Mouse (Mus musculus) right cerebral cortex, adult 18-20 months (tissue): Measurements from ENCODE around the gene Gm20388.

Source experiments
- DNase-seq: peaks from one replicate; pipeline ENCODE4 v3.0.0; 2022; ENCODE audit warnings: mixed read lengths

Gene Gm20388

DNA sequence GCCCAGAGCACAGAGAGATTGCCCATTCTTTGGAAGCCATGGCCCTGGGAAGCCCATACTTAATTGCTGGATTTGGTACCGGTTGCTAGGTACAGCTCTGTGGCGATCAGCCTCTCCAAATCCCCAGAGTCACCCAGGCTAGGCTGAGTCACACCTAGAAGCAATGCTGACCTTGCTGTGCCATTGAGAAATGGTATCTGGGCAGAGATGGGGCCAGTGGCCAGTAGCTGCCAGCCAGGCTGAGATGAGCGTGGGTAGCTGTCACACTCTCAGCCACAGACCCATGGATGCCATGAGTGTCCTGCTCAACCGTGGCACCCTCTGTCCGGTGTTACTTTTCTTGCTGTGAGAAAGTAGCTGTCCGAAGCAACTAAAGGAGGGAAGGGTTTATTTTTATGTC, 2127.4 kb downstream of the Gm20388 start:
- no peak for DNase-seq

GRCm38 (mm10) chr8:122039452-122039851, 2128.8 kb downstream of the Gm20388 start:
- DNase-seq, result no peak

DNA sequence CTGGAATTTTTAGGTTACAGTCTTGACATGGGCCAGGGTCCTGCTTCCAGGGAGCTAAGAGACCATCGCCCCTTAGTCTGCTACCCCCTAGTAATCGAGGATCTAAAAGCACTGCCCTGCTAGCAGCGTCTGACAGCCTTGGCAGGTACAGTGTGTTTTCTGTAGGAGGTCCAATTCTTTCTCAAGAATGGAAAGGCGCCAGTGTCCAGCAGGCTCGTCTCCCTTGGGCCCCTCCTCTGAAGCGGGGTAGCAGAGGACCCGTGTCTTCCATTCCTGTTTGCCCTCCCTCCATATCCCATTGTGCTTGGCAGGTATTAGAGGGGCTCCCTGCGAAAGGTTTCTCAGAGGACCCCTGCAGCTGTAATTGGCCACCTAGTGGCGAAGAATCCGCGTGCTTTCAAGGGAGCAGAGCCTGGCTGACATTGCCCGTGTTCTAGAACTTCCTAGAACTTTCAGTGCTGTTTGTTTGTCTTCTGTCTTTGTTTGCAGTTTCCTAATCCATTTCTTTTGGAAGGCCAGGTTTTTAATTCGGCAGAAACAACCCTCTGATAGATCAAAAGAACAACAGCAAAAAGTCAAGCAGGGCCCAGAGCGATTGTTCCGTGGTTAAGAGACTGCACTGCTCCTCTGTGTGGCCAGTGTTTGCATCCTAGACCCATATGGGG, 2136.7 kb downstream of the Gm20388 start:
- DNase-seq, result no peak

DNA sequence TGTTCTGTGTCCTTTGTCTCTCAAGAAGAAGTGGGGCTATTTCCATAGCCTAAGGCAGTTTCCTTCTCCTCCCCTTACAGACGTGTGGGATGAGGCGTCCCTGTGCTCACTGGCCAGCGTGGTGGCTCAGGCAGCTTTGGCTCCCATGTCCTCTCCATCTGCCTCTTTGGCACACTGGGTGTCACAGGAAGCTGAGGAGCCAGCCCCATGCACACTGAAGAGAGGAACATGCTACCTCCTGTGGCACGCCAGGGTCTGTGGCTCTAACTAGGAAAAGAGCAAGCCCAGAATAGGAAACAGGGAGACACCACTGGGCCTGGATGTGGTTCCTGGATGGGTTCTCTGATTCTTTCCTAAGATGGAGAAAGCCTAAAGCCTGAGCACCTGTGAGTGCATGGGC, 2138.6 kb downstream of the Gm20388 start:
- no peak for DNase-seq

DNA sequence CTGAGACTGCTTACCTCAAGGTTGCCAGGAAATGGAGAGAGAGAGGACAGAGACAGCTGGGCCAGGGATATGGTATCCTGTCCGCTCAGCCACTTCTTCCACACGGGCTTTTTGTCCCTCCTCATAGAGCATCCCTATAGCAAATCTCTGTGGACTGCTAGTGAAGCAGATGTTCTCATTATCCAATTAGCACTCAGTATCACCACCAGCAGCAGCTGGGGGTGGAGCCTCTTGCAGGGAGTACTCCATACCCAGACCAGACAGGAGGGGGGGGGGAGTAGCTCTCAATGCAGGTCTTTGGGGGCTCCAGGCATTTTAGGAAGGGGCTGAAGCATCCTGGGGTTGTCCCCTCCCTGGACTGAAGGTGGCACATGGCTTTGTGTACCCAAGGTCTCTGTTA, 2139.3 kb downstream of the Gm20388 start:
- DNase-seq, result no peak

GRCm38 (mm10) chr8:122050620-122051019, 2140.0 kb downstream of the Gm20388 start:
- DNase-seq, result no peak

DNA sequence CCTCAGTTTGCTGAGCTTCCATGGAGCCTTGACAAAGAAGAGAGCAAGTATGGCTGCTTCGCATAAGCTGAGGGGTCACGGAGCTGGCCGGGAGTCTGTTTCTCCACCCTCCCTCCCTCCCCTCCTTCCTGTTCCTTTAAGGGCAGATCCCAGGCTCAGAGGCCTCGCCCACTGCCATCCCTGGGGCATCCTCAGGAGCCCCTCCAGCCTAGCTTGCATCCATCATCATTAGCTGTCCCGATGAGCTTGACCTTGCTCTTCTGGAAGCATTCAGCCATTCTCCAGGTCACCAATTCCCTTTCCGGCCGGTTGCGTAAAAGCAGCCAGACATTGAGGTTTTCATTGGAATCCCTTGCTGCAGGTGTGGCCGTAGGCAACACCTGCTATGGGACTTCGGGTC, 2144.7 kb downstream of the Gm20388 start:
- no peak for DNase-seq

DNA sequence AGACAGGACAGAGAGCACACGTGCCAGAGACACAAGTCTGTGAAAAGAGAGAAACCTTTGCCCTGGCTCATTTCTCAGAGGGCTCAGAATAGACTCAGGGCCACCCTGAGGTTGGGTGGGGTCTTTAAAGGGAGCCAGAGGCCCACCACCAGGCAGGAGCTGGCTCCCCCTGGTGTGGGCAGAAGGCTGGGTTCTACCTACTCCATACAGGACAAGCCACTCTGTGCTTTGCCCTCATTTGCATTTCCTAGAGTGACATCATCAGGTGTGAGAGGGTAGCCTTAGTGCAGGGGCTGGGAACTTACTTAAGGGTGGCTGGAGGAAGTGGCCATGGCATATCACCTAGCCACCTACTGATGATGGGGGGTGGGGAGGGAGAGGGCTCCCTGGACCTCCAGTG, 2145.5 kb downstream of the Gm20388 start:
- DNase-seq, result no peak

- DNase-seq, result no peak
Observed at GRCm38 (mm10) chr8:122056882-122057281, 2146.2 kb downstream of the Gm20388 start.

GRCm38 (mm10) chr8:122058510-122058909, 2147.9 kb downstream of the Gm20388 start:
- DNase-seq, result no peak

DNA sequence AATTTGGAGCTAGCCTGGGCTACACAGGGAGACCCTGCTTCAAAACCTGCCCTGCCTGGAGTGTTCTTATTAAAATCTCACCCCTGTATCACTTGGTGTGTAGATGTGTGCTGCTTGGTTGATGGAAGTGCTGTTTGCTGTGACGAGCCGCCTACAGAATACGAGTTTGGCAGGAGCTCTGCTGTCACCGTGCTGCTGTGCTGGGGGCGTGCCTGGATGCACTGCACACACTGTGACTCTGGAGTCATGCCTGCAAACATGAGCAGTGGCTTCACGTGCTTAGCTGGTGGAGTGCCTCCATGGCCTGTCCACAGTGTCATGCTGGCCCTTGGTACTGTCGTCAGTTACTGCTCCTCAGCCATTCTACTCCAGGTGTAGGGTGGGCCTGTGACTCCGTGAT, 2148.3 kb downstream of the Gm20388 start:
- peak; percentile 79 for DNase-seq

DNA sequence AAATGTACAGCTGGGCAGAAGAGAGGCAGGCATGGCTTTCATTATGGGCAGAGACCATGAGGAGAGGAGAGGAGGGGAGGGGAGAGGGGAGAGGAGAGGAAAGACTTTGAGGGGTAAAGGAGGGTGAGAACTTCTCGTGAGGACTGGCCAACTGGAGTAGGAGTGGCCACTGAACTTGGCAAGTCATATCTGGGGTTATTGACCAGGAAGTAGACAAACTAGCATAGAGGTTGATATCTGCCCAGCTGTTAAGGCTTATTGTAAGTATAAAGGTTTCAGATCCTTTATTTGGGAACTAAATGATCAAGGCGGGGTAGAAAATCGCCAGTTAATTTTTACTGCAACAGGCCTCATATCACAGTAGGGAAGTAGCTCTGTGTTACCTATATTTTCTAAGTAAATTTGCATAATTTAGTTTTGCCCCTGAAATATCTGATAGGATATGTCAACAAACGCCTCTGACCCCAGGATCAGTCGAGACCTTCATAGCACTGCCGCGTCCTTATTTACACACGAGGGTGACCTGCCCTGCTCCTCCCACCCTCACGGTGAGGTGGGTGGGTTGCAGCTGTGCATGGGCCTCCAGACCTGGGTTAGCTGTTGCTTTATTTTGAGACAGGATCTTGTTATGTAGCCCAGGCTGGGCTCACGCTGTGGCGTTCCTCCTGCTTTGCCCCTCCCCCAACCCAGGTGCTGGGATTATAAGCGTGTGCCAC, 2152.0 kb downstream of the Gm20388 start:
- DNase-seq, result no peak

- DNase-seq, result no peak
Observed at GRCm38 (mm10) chr8:122064353-122064752, 2153.7 kb downstream of the Gm20388 start.

DNA sequence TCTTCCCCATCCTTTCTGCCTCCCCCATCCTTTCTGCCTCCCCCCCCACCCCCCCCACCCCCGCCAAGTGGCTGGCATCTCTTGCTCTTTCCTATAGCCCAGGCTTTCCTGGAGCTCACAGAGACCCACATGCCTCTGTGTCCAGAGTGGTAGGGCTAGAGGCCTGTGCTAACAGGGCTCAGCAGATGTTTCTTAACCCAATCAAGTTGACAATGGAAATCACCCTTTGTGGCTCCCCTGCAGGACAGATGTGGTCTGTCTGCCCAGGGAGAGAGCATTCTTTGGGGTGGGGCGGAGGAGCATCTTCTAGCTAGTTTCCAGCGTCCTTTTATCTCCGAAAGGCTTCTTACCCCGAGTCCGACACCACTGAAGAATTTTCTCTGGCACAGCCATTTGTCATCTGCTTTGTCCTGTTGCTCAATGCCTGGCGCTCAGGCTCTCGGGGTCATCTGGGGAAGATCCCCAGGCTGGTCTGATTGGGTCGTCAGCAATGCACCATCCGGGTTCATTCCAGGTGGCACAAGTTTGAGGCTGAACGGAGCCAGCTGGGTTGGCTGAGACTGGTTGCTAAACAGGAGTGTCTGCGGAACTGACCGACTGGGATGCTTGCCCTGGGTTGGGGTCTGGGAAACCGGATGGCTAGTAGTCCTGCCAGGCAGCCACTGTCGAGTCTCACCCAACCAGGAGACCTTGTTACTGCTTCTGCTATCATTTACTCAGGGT, 2157.3 kb downstream of the Gm20388 start:
- no peak for DNase-seq

DNA sequence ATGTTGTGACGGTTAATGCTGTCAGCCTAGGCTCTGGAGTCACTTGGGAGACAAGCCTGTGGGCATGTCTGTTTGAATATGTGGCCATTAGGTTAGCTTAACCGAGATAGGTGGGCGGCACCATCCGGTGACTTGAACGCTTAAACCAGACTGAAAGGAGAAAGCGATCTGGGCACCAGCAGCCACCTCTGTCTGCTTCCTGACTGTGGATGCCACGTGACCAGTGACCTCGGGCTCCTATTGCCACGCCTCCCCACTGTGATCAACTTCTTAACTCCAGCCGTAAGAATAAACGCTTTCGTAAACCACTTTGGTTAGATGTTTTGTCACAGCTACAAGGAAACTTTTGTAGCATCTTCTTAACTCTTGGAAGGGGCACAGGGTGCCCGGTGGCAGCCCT, 2158.0 kb downstream of the Gm20388 start:
- no peak for DNase-seq

DNA sequence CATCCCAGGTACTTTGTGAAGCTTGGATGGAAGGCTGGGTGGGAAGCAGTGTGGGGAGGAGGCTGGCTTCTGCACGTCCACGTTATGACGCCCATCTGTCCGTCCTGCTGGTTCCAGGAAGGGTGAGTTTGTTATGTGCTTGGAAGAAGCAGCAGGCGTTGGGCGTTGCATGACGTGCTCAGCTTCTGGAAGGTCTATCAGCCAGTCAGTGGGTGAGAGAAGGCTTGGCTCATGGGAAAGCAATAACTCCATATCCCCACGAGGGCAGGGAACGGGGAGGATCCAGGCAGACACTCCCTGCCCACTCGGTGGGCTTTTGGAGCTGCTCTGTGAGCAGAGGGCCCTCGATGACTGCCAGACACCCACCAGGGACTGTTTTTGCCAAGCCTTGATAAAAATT, 2158.6 kb downstream of the Gm20388 start:
- peak; percentile 46 for DNase-seq

DNA sequence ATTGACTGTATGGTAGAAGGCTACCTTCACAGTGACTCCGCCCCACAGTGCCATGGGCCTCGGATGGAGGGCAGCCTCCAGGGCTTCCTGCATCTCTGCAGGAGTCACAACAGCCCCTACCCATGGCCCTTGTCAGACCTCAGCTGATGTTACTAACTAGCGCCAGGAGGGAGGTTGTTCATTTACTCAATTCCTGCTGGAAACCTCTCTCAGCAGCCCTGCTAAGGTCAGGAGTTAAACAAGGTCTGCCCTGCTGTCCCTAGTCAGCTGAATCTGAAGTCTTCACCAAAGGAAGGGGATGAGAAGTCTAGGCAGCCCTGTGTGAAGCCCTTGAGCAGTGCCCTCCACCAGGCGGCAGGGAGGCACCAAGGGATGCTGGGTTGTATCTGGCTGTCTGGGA, 2160.6 kb downstream of the Gm20388 start:
- DNase-seq, result no peak

DNA sequence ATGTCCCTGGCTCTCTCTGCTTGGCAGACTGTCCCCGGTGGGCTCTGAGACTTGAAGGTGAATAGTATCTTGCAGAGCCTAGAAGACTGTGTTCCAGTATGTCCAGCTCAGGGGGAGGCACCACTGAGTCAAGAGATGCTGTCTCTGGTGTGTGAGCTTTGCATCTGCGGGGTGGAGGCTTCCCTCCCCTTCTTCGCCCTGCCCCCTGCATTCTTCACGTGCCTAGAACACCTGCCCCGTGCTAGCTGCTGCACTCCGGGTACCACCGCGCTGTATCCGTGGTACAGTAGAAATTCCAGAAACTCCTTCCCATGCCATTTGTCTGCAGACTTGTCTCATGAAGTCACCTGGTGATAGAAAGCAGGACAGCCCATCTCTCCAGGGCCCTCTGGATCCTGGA, 2163.3 kb downstream of the Gm20388 start:
- no peak for DNase-seq

GRCm38 (mm10) chr8:122074442-122074841, 2163.8 kb downstream of the Gm20388 start:
- no peak for DNase-seq

GRCm38 (mm10) chr8:122074977-122075376, 2164.3 kb downstream of the Gm20388 start:
- DNase-seq, result no peak

DNA sequence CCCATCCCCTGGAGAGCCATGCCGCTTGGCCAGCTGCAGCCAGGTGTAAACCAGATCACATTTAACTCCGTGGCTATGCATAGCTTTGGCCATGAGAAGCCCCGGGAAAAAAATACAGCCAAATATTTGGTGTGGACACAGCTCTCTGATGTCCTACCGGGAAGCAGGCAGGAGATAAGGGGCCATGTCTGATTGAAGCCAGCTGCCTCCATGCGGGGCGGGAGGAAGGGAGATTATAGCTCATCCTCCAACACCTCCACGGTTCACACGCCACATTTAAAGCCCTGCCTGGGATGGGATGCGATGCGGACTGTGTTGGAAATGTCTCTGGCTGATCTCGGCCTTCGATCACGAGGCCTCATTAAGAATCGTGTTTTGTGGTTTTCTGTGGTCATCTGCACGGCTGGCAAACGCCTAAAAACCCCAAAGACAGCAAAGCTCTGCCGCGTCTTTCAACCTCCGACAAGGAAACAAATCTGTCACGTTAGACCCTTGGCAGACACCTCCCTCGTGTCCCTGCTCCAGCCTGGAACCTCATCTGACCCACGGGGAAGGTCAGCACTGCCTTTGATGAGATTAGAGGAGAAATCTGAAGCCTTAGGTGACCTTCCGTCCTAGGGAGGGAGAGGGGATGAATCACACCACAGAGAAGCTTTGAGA, 2165.7 kb downstream of the Gm20388 start:
- no peak for DNase-seq

DNA sequence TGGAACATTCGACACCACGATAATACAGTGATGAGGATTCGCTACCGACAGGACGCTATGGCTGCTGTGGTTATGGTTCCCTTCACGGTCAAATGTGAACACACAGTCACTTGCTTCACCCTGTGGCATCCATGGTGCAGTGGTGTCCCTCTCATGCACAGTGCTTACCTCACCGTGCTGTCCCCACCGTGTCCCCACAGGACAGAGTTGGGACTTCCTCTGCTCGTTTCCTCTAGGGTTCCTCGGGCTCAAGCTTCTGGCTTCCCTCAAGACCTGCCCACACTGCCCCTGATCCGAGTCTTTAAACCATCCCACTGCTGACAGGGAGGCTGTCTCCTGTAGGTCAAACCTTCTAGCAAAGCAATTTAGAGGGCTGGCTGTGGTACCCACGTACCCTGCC, 2167.7 kb downstream of the Gm20388 start:
- no peak for DNase-seq

DNA sequence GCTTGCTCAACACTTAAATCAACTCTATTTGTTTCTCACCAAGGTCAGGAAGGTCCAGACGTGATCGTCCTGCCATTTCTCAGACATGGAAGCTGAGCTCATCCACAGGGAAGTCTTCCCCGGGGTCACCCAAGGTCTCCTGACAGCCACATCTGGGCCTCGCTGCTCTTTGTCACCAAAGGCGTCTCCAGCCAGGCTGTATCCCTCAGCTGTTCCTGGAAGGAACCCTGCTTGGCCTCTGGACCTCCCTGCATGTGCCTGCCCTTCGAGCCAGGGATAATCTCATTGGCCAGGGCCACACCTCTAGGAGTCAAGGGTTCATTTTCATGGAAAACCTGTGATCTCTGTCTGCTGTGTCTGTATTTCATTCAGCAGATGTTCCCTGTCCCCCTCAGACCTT, 2168.5 kb downstream of the Gm20388 start:
- DNase-seq, result no peak

DNA sequence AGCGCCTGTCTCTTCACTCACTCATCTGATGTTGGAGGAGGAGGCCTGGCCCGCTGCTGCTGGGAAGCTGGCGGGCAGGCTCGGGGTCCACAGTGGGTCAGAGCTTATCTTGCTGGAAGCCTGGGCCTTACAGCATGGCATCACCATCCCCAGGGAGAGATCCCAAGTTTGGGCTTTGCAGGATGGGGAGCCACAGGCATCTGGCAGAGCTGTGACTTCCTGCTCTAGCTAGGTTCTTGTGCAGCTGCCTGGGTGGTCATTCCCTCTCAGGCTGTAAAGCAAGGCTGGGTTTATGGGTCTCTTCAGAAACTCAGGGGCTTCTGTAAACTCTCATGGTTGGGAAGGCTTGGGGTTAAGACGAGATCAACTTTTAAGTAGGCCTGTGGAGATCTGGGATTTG, 2169.7 kb downstream of the Gm20388 start:
- DNase-seq, result no peak
